In genomic region chr9:101080046-101080685, GRCm38 (mm10) we compare ENCODE assay signal across 10 mouse cellular contexts. TPM values are rescaled to one million over a fixed set of nuclear protein-coding genes. Genes with fewer than 3 reads are reported as not detected.
DNase-seq lines count a peak whose midpoint lies in the region; ATAC-seq and TF ChIP-seq lines count a peak whose summit lies in the region.
"Had no signal": no experiment of that assay in that cellular context is flagged by ENCODE, and none has a peak within 500 bp of the region (broad histone marks: within the 10 kb centered on the region; RNA-seq: fewer than 3 reads in every experiment).

No protein-coding gene starts in this region.

- TF ChIP-seq POLR2A in MEL (IDR thresholded peaks at IDR 0.05; ENCODE audit: control insufficient read depth in 1 of 2, insufficient read depth in 1 of 2, low read depth in 1 of 2, low read length in 2 of 2, poor library complexity in 1 of 2) = no peak

- TF ChIP-seq RAD21 in MEL (IDR thresholded peaks at IDR 0.05; ENCODE audit: low read depth, low read length) = no peak; the same call in 1 of the 2 replicates

- TF ChIP-seq CTCF in intestine, postnatal 0 days (IDR thresholded peaks at IDR 0.05; ENCODE audit: low read depth) = peak; percentile 53
- peak in 2 of 3 experiments; percentile 18 to 27; a peak in 2 of 6 replicates for TF ChIP-seq CTCF in MEL (IDR thresholded peaks at IDR 0.05 in 2 of 3, conservative IDR thresholded peaks at IDR 0.05 in 1 of 3; ENCODE audit: control insufficient read depth in 1 of 3, insufficient read depth in 1 of 3, low read depth in 2 of 3, low read length in 3 of 3, poor library complexity in 1 of 3, severe bottlenecking in 1 of 3)

- H3K9me3 ChIP-seq in intestine, postnatal 0 days (ENCODE audit: control insufficient read depth) = no peaks in the 10 kb centered on the region
- H3K9me3 ChIP-seq in intestine, embryonic 15.5 days = no peaks in the 10 kb centered on the region
- no peaks in the 10 kb centered on the region for H3K9me3 ChIP-seq in MEL (replicated peaks; ENCODE audit: insufficient read depth, low read length)

- peak overlapping the region; percentile 21; the same call in 1 of the 2 replicates for H3K4me2 ChIP-seq in intestine, postnatal 0 days (replicated peaks; ENCODE audit: low read depth)
- no peak overlapping the region for H3K4me2 ChIP-seq in intestine, embryonic 15.5 days (replicated peaks)

- H3K4me3 ChIP-seq in intestine, postnatal 0 days (ENCODE audit: low read depth, low read length) = no peak overlapping the region
- no peak overlapping the region for H3K4me3 ChIP-seq in intestine, embryonic 15.5 days (replicated peaks)
- H3K4me3 ChIP-seq in MEL (ENCODE audit: control insufficient read depth in 1 of 2, insufficient read depth in 1 of 2, low read depth in 2 of 2, low read length in 2 of 2) = no peak overlapping the region

- no peak overlapping the region for H3K27ac ChIP-seq in intestine, postnatal 0 days (ENCODE audit: low read depth, low read length)
- no peak overlapping the region for H3K27ac ChIP-seq in intestine, embryonic 15.5 days
- no peak overlapping the region for H3K27ac ChIP-seq in MEL (ENCODE audit: control insufficient read depth, low read depth, low read length)

- WGBS in intestine, postnatal 0 days = 48% methylated on average over 3 of the region's 3 CpGs
- 55% methylated on average over 3 of the region's 3 CpGs for WGBS in intestine, embryonic 15.5 days

- no peak overlapping the region for H3K9ac ChIP-seq in intestine, postnatal 0 days (ENCODE audit: low read depth, low read length)
- no peak overlapping the region for H3K9ac ChIP-seq in intestine, embryonic 15.5 days
- no peak overlapping the region for H3K9ac ChIP-seq in MEL (ENCODE audit: control insufficient read depth, low read depth, low read length, poor library complexity, severe bottlenecking)

- peak; percentile 43 for DNase-seq in MEL (ENCODE audit: low read depth, low spot score)
- peak; percentile 32 for DNase-seq in lung, postnatal 25 days (ENCODE audit: low spot score)
- DNase-seq in cerebellum, adult 11-12 months = no peak
- DNase-seq in frontal cortex, adult 2 months (ENCODE audit: extremely low spot score in 1 of 2, low spot score in 1 of 2) = no peak
- no peak for DNase-seq in testis, postnatal 14 days (ENCODE audit: low spot score)
- DNase-seq: cerebellum, adult 11 months; heart, postnatal 4 days had no signal

- no peaks in the 10 kb centered on the region for H3K36me3 ChIP-seq in intestine, postnatal 0 days (ENCODE audit: control insufficient read depth, insufficient read depth)
- H3K36me3 ChIP-seq in intestine, embryonic 15.5 days = no peaks in the 10 kb centered on the region
- H3K36me3 ChIP-seq in MEL (ENCODE audit: control insufficient read depth in 1 of 2, insufficient read depth in 2 of 2, low read length in 2 of 2) = peaks cover 4 to 37% of the 10 kb centered on the region in 2 experiments; a peak in 3 of 4 replicates

- peaks cover 88% of the 10 kb centered on the region for H3K79me2 ChIP-seq in MEL (ENCODE audit: control insufficient read depth, insufficient read depth, low read length, poor library complexity)

- TF ChIP-seq EP300 in MEL (IDR thresholded peaks at IDR 0.05; ENCODE audit: low read depth in 1 of 2, low read length in 2 of 2) = no peak

- H3K27me3 ChIP-seq in intestine, postnatal 0 days (replicated peaks; ENCODE audit: control insufficient read depth, insufficient read depth, low read length) = no peaks in the 10 kb centered on the region
- H3K27me3 ChIP-seq in intestine, embryonic 15.5 days (replicated peaks) = no peaks in the 10 kb centered on the region
- no peaks in the 10 kb centered on the region for H3K27me3 ChIP-seq in MEL (ENCODE audit: control insufficient read depth in 1 of 2, insufficient read depth in 2 of 2, low read length in 2 of 2)

- H3K4me1 ChIP-seq in intestine, postnatal 0 days (replicated peaks; ENCODE audit: control insufficient read depth, insufficient read depth, low read length) = peaks cover 8% of the 10 kb centered on the region; the same call in 1 of the 2 replicates
- peaks cover 15% of the 10 kb centered on the region for H3K4me1 ChIP-seq in intestine, embryonic 15.5 days (replicated peaks)
- peaks cover 0 to 12% of the 10 kb centered on the region in 2 experiments; a peak in 2 of 4 replicates for H3K4me1 ChIP-seq in MEL (ENCODE audit: control insufficient read depth in 1 of 2, insufficient read depth in 2 of 2, low read length in 2 of 2)

- ATAC-seq in intestine, postnatal 0 days = no peak
- no peak for ATAC-seq in intestine, embryonic 15.5 days
- peak; percentile 16; the same call in 1 of the 2 replicates for ATAC-seq in granulocyte monocyte progenitor cell, adult 5-6 weeks (replicated peaks; ENCODE audit: poor library complexity, severe bottlenecking)

TF ChIP-seq in MEL, 35 proteins besides CTCF, POLR2A, EP300 and RAD21:
- no peak for TF ChIP-seq E2F4 (IDR thresholded peaks at IDR 0.05; ENCODE audit: borderline replicate concordance, low read depth, low read length)
- no peak for TF ChIP-seq GABPA (IDR thresholded peaks at IDR 0.05; ENCODE audit: low read depth, low read length)
- no peak for TF ChIP-seq UBTF (IDR thresholded peaks at IDR 0.05; ENCODE audit: borderline replicate concordance, insufficient read depth, low read depth, low read length)
- TF ChIP-seq RCOR1 (IDR thresholded peaks at IDR 0.05; ENCODE audit: low read depth, low read length) = no peak
- no peak for TF ChIP-seq SMC3 (IDR thresholded peaks at IDR 0.05; ENCODE audit: low read depth, low read length)

RNA-seq across cellular contexts. Expression of gene Msl2, which starts 6.3 kb away (rescaled TPM):
- polyA plus RNA-seq in intestine, postnatal 0 days (2015; fragmentation: Nextera tagmentation; extraction: Ambion mirVana) = 4.6 and 5.6 TPM in 2 replicates
- polyA plus RNA-seq in intestine, embryonic 15.5 days (2015; fragmentation: Nextera tagmentation; extraction: Ambion mirVana) = 4.7 and 5.1 TPM in 2 replicates
- total RNA-seq in MEL (2012; rRNA removed) = 19.7 and 20.5 TPM in 2 replicates
- 10 to 100 TPM; 29.6 to 39.6 TPM for polyA plus RNA-seq in MEL (2012; ENCODE audit: insufficient read depth in 1 of 2, insufficient read length in 2 of 2, low read depth in 1 of 2, low replicate concordance in 2 of 2, missing spikeins in 1 of 2)
- 55.3 and 55.8 TPM in 2 replicates for total RNA-seq in granulocyte monocyte progenitor cell, adult 5-6 weeks (2014; fragmentation: Nextera tagmentation)
- 38.0 and 47.4 TPM in 2 replicates for total RNA-seq in granulocyte monocyte progenitor cell, adult 5-6 weeks (2017)
- polyA plus RNA-seq in frontal cortex, adult 2 months (2012; rRNA removed) = 27.3 and 27.4 TPM in 2 replicates

RNA-seq across cellular contexts. Expression of gene Pccb, which starts 45.5 kb away (rescaled TPM):
- 30.4 and 31.2 TPM in 2 replicates for polyA plus RNA-seq in intestine, postnatal 0 days (2015; fragmentation: Nextera tagmentation; extraction: Ambion mirVana)
- polyA plus RNA-seq in intestine, embryonic 15.5 days (2015; fragmentation: Nextera tagmentation; extraction: Ambion mirVana) = 25.1 and 25.5 TPM in 2 replicates
- 11.5 and 13.2 TPM in 2 replicates for total RNA-seq in MEL (2012; rRNA removed)
- 10 to 100 TPM in 1 of 2 experiments, not detected in 1; 21.1 TPM for polyA plus RNA-seq in MEL (2012; ENCODE audit: insufficient read depth in 1 of 2, insufficient read length in 2 of 2, low read depth in 1 of 2, low replicate concordance in 2 of 2, missing spikeins in 1 of 2)
- 17.9 and 18.7 TPM in 2 replicates for total RNA-seq in granulocyte monocyte progenitor cell, adult 5-6 weeks (2014; fragmentation: Nextera tagmentation)
- total RNA-seq in granulocyte monocyte progenitor cell, adult 5-6 weeks (2017) = 15.6 and 21.4 TPM in 2 replicates
- polyA plus RNA-seq in frontal cortex, adult 2 months (2012; rRNA removed) = 61.2 and 69.8 TPM in 2 replicates

Comparison
In these comparisons a context has a peak if more than half of its experiments do, and no peak if none do; other contexts are left out.
1. DNase-seq: peak in MEL (single experiment) and lung, postnatal 25 days (single experiment); none in cerebellum, adult 11-12 months (single experiment), frontal cortex, adult 2 months (0 of 2) and testis, postnatal 14 days (single experiment).